Mouse (Mus musculus) neural tube, embryonic 13.5 days (tissue): Measurements from ENCODE around the gene Ssbp2. TPM values are rescaled to one million over a fixed set of nuclear protein-coding genes. Genes with fewer than 3 reads are reported as not detected.
A peak's percentile ranks its signal among the peaks of the same experiment; 100 is the strongest.

ENCODE experiments used
- ATAC-seq: fragments of 200-750 bp; cut with Nextera tagmentation; 2 replicates; pipeline ENCODE4 v1.8.0; 2017; ENCODE audit warnings: low read depth, mild to moderate bottlenecking, moderate TSS enrichment, moderate library complexity
- H3K27ac ChIP-seq: fragments of 300-500 bp; sonication (generic); replicated peaks from 2 replicates; pipeline ENCODE4 v1.5.1; 2015; ENCODE audit warnings: moderate library complexity, mild to moderate bottlenecking, inconsistent platforms
- H3K27me3 ChIP-seq: fragments of 300-500 bp; sonication (generic); 2 replicates; pipeline ENCODE4 v1.6.1; 2015; ENCODE audit warnings: mild to moderate bottlenecking, inconsistent platforms
- H3K36me3 ChIP-seq: fragments of 300-500 bp; sonication (generic); 2 replicates; pipeline ENCODE4 v1.6.1; 2015; ENCODE audit warnings: mild to moderate bottlenecking, inconsistent platforms
- H3K4me1 ChIP-seq: fragments of 300-500 bp; sonication (generic); replicated peaks from 2 replicates; pipeline ENCODE4 v1.6.1; 2015; ENCODE audit warnings: inconsistent platforms
- H3K4me2 ChIP-seq: fragments of 300-500 bp; sonication (generic); 2 replicates; pipeline ENCODE4 v1.6.1; 2015; ENCODE audit warnings: inconsistent platforms, mild to moderate bottlenecking, moderate library complexity
- H3K4me3 ChIP-seq: fragments of 300-500 bp; sonication (generic); 2 replicates; pipeline ENCODE4 v1.5.1; 2015; ENCODE audit warnings: mild to moderate bottlenecking, inconsistent platforms
- H3K9ac ChIP-seq: fragments of 300-500 bp; sonication (generic); 2 replicates; pipeline ENCODE4 v1.6.1; 2015; ENCODE audit warnings: moderate library complexity, mild to moderate bottlenecking, inconsistent platforms
- H3K9me3 ChIP-seq: fragments of 300-500 bp; sonication (generic); 2 replicates; pipeline ENCODE4 v1.6.1; 2016; ENCODE audit warnings: inconsistent platforms
- WGBS: fragments of 180-500 bp; shearing (Covaris S2); methylation state at CpG from one replicate; pipeline ENCODE4 v1.1.7; 2015; 5-methylcytosine and 5-hydroxymethylcytosine counted together
- polyA plus RNA-seq: library from polyadenylated mRNA; unstranded; fragments of >200 nt; fragmentation: Nextera tagmentation; extraction: Ambion mirVana; gene quantifications from 2 replicates; pipeline ENCODE4 v1.2.1, GENCODE M21; 2015

The Ssbp2 gene
- polyA plus RNA-seq, 1 experiment from 2014 or later, result 172 TPM

GRCm38 (mm10) chr13:91462893-91463481, 2.9 kb downstream of the Ssbp2 start:
- WGBS, result 23% methylated on average over 9 of the region's 9 CpGs

GRCm38 (mm10) chr13:91465002-91465715, 5.1 kb downstream of the Ssbp2 start:
- H3K27ac ChIP-seq, result no peak overlapping the region
- no peak overlapping the region for H3K4me2 ChIP-seq
- WGBS, result 81% methylated on average over 8 of the region's 8 CpGs
- H3K4me3 ChIP-seq, result no peak overlapping the region
- H3K36me3 ChIP-seq, result no peaks in the 10 kb centered on the region
- no peaks in the 10 kb centered on the region for H3K9me3 ChIP-seq
- H3K9ac ChIP-seq, result no peak overlapping the region
- H3K27me3 ChIP-seq, result no peaks in the 10 kb centered on the region
- ATAC-seq, result no peak
- peaks cover 27% of the 10 kb centered on the region for H3K4me1 ChIP-seq

More at GRCm38 (mm10) chr13:91462893-91463481, 2.9 kb downstream of the Ssbp2 start:
- peaks cover 43% of the 10 kb centered on the region for H3K4me1 ChIP-seq
- H3K36me3 ChIP-seq, result no peaks in the 10 kb centered on the region
- H3K4me2 ChIP-seq, result peak overlapping the region; percentile 86
- H3K27me3 ChIP-seq, result no peaks in the 10 kb centered on the region
- peak overlapping the region; percentile 94 for H3K4me3 ChIP-seq
- no peaks in the 10 kb centered on the region for H3K9me3 ChIP-seq
- no peak overlapping the region for H3K27ac ChIP-seq
- ATAC-seq, result no peak
- H3K9ac ChIP-seq, result no peak overlapping the region

GRCm38 (mm10) chr13:91471566-91471965, 11.5 kb downstream of the Ssbp2 start:
- Histone ChIP-seq H3K9ac (no peak overlapping the region), H3K27ac (no peak overlapping the region), H3K4me2 (no peak overlapping the region), H3K4me1 (peaks cover 18% of the 10 kb centered on the region), H3K36me3 (no peaks in the 10 kb centered on the region), H3K9me3 (no peaks in the 10 kb centered on the region), H3K27me3 (no peaks in the 10 kb centered on the region), H3K4me3 (no peak overlapping the region)
- WGBS, result 60% methylated on average over 2 of the region's 2 CpGs
- no peak for ATAC-seq

- Histone ChIP-seq H3K4me1 (peaks cover 18% of the 10 kb centered on the region), H3K4me2 (no peak overlapping the region), H3K27ac (no peak overlapping the region), H3K27me3 (no peaks in the 10 kb centered on the region), H3K4me3 (no peak overlapping the region), H3K9ac (no peak overlapping the region), H3K9me3 (no peaks in the 10 kb centered on the region), H3K36me3 (no peaks in the 10 kb centered on the region)
- WGBS, result 80% methylated on average over 2 of the region's 2 CpGs
- ATAC-seq, result no peak
These were observed 11.9 kb downstream of the Ssbp2 start for GRCm38 (mm10) chr13:91471980-91472379.

GRCm38 (mm10) chr13:91473527-91473926, 13.4 kb downstream of the Ssbp2 start:
- Histone ChIP-seq H3K36me3 (no peaks in the 10 kb centered on the region), H3K4me3 (no peak overlapping the region), H3K4me2 (no peak overlapping the region), H3K27me3 (no peaks in the 10 kb centered on the region), H3K4me1 (peaks cover 18% of the 10 kb centered on the region), H3K9me3 (no peaks in the 10 kb centered on the region), H3K9ac (no peak overlapping the region), H3K27ac (no peak overlapping the region)
- ATAC-seq, result no peak
- WGBS, result 77% methylated on average over 6 of the region's 6 CpGs

- no peak overlapping the region for H3K4me2 ChIP-seq
- ATAC-seq, result no peak
- H3K27me3 ChIP-seq, result no peaks in the 10 kb centered on the region
- peaks cover 18% of the 10 kb centered on the region for H3K4me1 ChIP-seq
- no peak overlapping the region for H3K4me3 ChIP-seq
- H3K36me3 ChIP-seq, result no peaks in the 10 kb centered on the region
- no peaks in the 10 kb centered on the region for H3K9me3 ChIP-seq
- no peak overlapping the region for H3K27ac ChIP-seq
- H3K9ac ChIP-seq, result no peak overlapping the region
- 60% methylated on average over 1 of the region's 1 CpGs for WGBS
These were observed 13.9 kb downstream of the Ssbp2 start for GRCm38 (mm10) chr13:91474027-91474426.

DNA sequence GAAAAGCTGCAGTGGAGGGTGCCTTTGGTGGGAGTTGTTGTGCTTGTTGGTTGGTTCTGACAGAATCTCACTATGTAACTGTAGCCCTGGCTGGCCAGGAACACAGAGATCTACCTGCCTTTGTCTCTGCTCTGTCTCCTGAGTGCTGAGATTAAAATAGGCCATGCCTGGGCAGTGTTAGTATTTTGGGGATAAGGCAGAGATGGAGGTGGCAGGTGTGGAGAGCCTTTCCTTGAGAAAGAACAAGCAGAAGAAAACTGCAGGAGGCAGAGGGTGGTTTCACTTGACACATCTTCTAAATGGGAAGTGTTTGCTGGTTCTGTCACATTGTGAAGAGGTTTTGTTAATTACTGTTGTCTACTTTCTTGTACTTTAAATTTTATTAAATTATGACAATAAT, 15.8 kb downstream of the Ssbp2 start:
- H3K9ac ChIP-seq, result no peak overlapping the region
- H3K36me3 ChIP-seq, result no peaks in the 10 kb centered on the region
- H3K9me3 ChIP-seq, result no peaks in the 10 kb centered on the region
- no peaks in the 10 kb centered on the region for H3K27me3 ChIP-seq
- H3K4me1 ChIP-seq, result peaks cover 18% of the 10 kb centered on the region
- no peak overlapping the region for H3K4me3 ChIP-seq
- H3K27ac ChIP-seq, result no peak overlapping the region
- H3K4me2 ChIP-seq, result no peak overlapping the region
- ATAC-seq, result no peak

- H3K9me3 ChIP-seq, result no peaks in the 10 kb centered on the region
- H3K9ac ChIP-seq, result no peak overlapping the region
- no peaks in the 10 kb centered on the region for H3K36me3 ChIP-seq
- H3K4me1 ChIP-seq, result peaks cover 14% of the 10 kb centered on the region
- H3K4me2 ChIP-seq, result no peak overlapping the region
- no peak overlapping the region for H3K27ac ChIP-seq
- H3K27me3 ChIP-seq, result no peaks in the 10 kb centered on the region
- no peak for ATAC-seq
- 100% methylated on average over 1 of the region's 1 CpGs for WGBS
- no peak overlapping the region for H3K4me3 ChIP-seq
These were observed 16.6 kb downstream of the Ssbp2 start for GRCm38 (mm10) chr13:91476596-91477100.

DNA sequence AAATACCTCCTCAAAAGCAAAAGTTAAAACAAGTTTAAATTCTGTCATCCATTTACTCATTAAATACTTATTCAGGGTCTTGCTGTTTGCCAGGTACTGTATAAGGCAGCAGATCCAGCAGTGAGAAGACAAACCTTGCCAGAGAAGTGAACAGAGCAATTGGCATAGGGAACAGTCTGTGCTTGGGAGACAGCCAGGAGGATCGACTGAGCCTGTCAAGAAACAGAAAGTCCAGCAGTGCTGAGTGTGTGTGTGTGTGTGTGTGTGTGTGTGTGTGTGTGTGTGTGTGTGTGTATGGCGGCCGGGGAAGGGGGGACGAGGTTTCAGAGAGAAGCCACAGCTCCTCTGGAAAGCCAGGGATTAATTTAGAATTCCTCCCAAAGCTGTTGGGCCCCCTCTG, 17.9 kb downstream of the Ssbp2 start:
- WGBS, result 54% methylated on average over 4 of the region's 4 CpGs
- no peaks in the 10 kb centered on the region for H3K9me3 ChIP-seq
- peaks cover 7% of the 10 kb centered on the region for H3K4me1 ChIP-seq
- H3K4me2 ChIP-seq, result no peak overlapping the region
- ATAC-seq, result no peak
- no peak overlapping the region for H3K9ac ChIP-seq
- H3K4me3 ChIP-seq, result no peak overlapping the region
- no peaks in the 10 kb centered on the region for H3K27me3 ChIP-seq
- H3K36me3 ChIP-seq, result no peaks in the 10 kb centered on the region
- no peak overlapping the region for H3K27ac ChIP-seq

- Histone ChIP-seq H3K4me2 (no peak overlapping the region), H3K27me3 (no peaks in the 10 kb centered on the region), H3K9ac (no peak overlapping the region), H3K4me3 (no peak overlapping the region), H3K9me3 (no peaks in the 10 kb centered on the region), H3K27ac (no peak overlapping the region), H3K4me1 (peaks cover 12% of the 10 kb centered on the region; the same call in 1 of the 2 replicates), H3K36me3 (no peaks in the 10 kb centered on the region)
- no peak for ATAC-seq
- 91% methylated on average over 1 of the region's 1 CpGs for WGBS
These were observed 24.2 kb downstream of the Ssbp2 start for GRCm38 (mm10) chr13:91484303-91484702.

GRCm38 (mm10) chr13:91492133-91492532, 32.0 kb downstream of the Ssbp2 start:
- H3K4me1 ChIP-seq, result 0 out of 2 replicates have a peak, but pooled peaks cover 4% of the 10 kb centered on the region
- H3K9me3 ChIP-seq, result no peaks in the 10 kb centered on the region
- H3K27me3 ChIP-seq, result no peaks in the 10 kb centered on the region
- no peak for ATAC-seq
- H3K4me3 ChIP-seq, result no peak overlapping the region
- no peaks in the 10 kb centered on the region for H3K36me3 ChIP-seq
- 86% methylated on average over 4 of the region's 4 CpGs for WGBS
- no peak overlapping the region for H3K9ac ChIP-seq
- H3K4me2 ChIP-seq, result no peak overlapping the region
- H3K27ac ChIP-seq, result no peak overlapping the region

- 83% methylated on average over 3 of the region's 3 CpGs for WGBS
These were observed 37.0 kb downstream of the Ssbp2 start for GRCm38 (mm10) chr13:91497055-91497454.

More at GRCm38 (mm10) chr13:91497055-91497454, 37.0 kb downstream of the Ssbp2 start:
- Histone ChIP-seq H3K27ac (no peak overlapping the region), H3K36me3 (0 out of 2 replicates have a peak, but pooled peaks cover 4% of the 10 kb centered on the region), H3K4me3 (no peak overlapping the region), H3K27me3 (no peaks in the 10 kb centered on the region), H3K4me1 (no peaks in the 10 kb centered on the region), H3K9me3 (0 out of 2 replicates have a peak, but pooled peaks cover 4% of the 10 kb centered on the region), H3K4me2 (no peak overlapping the region), H3K9ac (no peak overlapping the region)
- no peak for ATAC-seq
